Mouse (Mus musculus): ENCODE measurements around the gene Mttp.
A peak's percentile ranks its signal among the peaks of the same experiment; 100 is the strongest.

Mttp gene

GRCm38 (mm10) chr3:138134528-138134927 lies 10.2 kb downstream of the Mttp start:
- DNase-seq (ENCODE audit: low spot score in 2 of 2) = no peak

- DNase-seq (ENCODE audit: low spot score in 2 of 2) = no peak
Measured at GRCm38 (mm10) chr3:138133916-138134315, 10.9 kb downstream of the Mttp start.

- DNase-seq (ENCODE audit: low spot score in 2 of 2) = no peak
Measured at GRCm38 (mm10) chr3:138133463-138133862, 11.3 kb downstream of the Mttp start.

DNA sequence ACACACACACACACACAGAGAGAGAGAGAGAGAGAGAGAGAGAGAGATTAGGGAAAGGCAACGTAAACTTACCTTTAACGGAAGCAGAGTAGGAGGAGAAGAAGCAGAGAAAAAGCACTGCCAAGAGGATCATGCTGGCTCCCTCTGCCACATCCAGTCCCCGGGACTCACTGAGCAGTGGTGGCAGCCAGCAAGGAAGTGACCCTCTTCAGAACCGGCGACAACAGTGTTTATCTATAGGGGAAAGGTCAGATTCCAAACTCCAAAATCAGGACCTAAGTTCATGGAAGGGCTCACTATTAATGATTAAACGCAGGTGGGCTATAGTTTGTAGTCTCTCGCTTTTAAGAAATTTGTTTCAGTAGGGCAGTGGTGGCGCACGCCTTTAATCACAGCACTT lies 13.6 kb downstream of the Mttp start:
- no peak for DNase-seq (ENCODE audit: low spot score in 2 of 2)

- DNase-seq (ENCODE audit: low spot score in 2 of 2) = no peak
Measured at GRCm38 (mm10) chr3:138130692-138131091, 14.1 kb downstream of the Mttp start.

DNA sequence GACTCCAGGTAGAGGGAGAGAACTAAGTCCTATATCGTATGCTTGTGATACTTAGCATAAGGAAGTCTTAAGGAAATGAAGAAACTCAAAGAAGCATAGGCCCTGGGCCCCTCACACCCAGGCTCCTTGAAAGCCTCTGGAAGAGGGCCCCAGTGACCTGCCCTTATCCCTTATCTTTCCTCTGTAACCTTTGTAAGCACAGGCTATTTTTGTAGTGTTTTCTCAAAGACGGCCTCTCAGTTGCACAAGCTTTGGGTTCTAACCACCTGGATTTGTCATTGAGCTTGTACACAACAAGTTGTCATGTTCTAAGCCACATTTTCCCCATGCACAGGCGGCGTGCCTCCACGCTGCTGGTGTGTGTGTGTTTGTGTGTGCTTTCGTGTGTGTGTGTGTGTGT lies 15.7 kb downstream of the Mttp start:
- DNase-seq (ENCODE audit: low spot score in 2 of 2) = no peak

GRCm38 (mm10) chr3:138123842-138124241 lies 20.9 kb downstream of the Mttp start:
- DNase-seq (ENCODE audit: low spot score in 2 of 2) = no peak

DNA sequence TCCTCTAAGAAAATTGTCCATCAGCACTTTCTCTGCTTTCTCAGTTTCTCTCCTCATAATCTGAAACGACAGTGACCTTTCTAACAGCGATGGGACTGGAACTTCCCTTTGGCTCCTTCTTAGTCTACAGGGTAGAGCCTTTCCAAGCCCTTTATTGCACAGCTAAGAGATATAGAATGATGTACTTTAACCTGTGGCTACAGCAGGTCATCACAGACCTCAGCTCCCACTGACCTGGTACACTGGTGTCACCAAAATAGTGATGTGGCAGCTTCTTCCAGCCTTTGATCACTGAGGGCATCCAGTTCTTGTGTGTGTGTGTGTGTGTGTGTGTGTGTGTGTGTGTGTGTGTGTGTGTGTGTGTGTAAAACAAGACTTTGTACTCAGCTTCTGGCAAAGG lies 23.3 kb downstream of the Mttp start:
- DNase-seq (ENCODE audit: low spot score in 2 of 2) = peak in 1 of 2 experiments; percentile 4

GRCm38 (mm10) chr3:138119444-138120105 lies 25.2 kb downstream of the Mttp start:
- DNase-seq (ENCODE audit: low spot score in 2 of 2) = peak in 1 of 2 experiments; percentile 16

GRCm38 (mm10) chr3:138118831-138119230 lies 25.9 kb downstream of the Mttp start:
- DNase-seq (ENCODE audit: low spot score in 2 of 2) = peak in 1 of 2 experiments; percentile 20

- DNase-seq (ENCODE audit: low spot score in 2 of 2) = peak in 1 of 2 experiments; percentile 3
Measured at GRCm38 (mm10) chr3:138118392-138118791, 26.4 kb downstream of the Mttp start.

DNA sequence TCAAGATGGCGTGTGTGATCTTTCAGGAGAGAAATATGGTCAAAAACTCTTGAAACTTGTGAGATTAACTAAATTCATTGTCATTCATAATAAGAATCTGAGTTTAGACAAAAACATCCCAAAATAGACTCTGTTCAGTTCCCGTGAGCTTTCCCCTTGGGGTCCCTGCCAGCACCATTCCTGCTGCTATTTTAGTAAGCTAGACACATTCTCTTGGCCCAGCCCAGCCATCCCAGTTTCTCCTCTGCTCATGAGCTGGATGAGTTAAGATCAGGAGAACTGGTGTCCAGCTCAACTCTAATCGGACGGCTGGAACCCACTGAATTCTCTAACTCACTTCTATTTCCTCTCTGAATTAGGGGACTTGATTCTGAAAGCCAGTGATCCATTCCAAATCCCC lies 27.9 kb downstream of the Mttp start:
- DNase-seq (ENCODE audit: low spot score in 2 of 2) = peak in 1 of 2 experiments; percentile 28

DNA sequence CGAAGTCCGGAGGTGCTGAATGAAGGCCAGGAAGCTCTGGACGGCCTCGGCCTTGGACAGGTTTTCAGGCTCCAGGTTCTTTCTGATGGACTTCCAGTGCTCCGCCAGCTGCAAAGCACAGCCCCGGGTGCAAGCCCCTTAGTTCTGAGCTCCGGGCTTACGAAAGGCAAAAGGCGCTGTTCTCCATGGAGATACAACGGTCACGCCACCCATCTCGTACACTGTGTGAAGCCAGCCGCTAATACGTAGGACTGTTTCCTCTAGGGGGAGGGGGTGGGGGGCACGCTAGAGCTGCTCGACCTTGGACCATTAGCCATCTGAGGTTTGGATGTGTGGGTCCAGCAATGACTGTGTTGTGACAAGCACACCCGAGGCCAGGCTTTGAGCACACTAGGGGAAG lies 30.7 kb downstream of the Mttp start:
- DNase-seq (ENCODE audit: low spot score in 2 of 2) = no peak

GRCm38 (mm10) chr3:138110910-138111782 lies 33.6 kb downstream of the Mttp start:
- DNase-seq (ENCODE audit: low spot score in 2 of 2) = no peak

DNA sequence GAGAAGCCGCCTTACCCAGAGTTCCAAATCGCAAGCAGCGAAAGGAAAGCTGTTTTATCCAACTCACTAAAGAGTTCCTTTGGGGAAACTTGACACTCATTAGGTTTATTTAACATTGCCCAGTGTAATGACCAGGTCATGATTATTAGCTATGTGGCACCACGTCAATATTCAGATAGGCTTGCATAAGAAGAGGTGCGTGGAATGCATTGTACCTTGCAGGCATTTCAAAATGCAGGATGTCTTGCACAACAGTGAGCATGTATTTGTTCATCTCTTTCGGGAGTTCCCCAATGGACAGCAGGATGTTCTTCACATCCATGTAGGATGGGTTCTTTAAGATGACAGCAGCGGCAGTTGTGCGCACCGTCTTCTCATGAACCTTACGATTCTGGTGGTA lies 37.9 kb downstream of the Mttp start:
- no peak for DNase-seq (ENCODE audit: low spot score in 2 of 2)

DNA sequence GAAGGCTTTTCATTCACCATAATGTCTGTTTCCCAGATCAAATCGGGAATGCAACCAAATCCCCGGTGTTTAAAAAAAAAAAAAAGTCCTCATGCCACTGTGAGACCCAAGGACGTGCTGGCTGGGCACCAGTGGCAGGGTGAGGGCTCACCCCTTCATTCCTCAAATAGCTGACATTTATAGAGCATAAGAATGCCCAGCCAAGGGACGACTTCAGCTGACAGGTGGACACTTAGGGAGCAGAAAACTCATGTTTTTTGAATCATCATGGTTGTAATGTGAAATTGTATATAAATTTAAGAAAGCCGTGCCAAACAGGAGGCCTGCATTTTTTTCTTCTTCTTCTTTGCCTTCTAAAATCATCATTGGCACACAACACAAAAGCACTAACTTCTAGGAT lies 39.7 kb downstream of the Mttp start:
- no peak for DNase-seq (ENCODE audit: low spot score in 2 of 2)

GRCm38 (mm10) chr3:138103690-138104089 lies 41.1 kb downstream of the Mttp start:
- no peak for DNase-seq (ENCODE audit: low spot score in 2 of 2)

- no peak for DNase-seq (ENCODE audit: low spot score in 2 of 2)
Measured at GRCm38 (mm10) chr3:138101936-138102335, 42.8 kb downstream of the Mttp start.

- no peak for DNase-seq (ENCODE audit: low spot score in 2 of 2)
Measured at GRCm38 (mm10) chr3:138097718-138098117, 47.0 kb downstream of the Mttp start.

GRCm38 (mm10) chr3:138096263-138097028 lies 48.3 kb downstream of the Mttp start:
- no peak for DNase-seq (ENCODE audit: low spot score in 2 of 2)

- no peak for DNase-seq (ENCODE audit: low spot score in 2 of 2)
Measured at GRCm38 (mm10) chr3:138095718-138096117, 49.0 kb downstream of the Mttp start.

DNA sequence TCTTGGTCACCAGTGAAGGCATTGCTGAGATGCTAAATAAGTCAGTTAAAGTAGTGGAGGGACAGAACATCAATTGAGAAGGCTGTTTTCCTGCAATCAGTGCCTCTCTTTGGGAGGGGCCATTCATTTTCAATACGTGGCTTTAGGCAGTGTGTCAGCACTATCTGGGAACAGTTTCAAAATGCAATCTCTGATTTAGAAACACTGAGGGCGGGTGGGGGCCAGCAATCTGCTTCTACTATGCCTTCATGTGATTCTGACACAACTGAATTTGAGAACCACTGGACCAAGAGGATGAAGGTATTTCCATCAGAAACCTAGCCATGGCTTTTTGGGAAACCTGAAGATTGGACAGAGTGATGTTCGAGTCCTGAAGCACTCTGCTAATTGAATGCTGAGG lies 49.5 kb downstream of the Mttp start:
- peak; percentile 67 to 72 for DNase-seq (ENCODE audit: low spot score in 2 of 2)
